Mouse (Mus musculus): ENCODE results near the gene Trim45. TPM values are rescaled to one million over a fixed set of nuclear protein-coding genes. Genes with fewer than 3 reads are reported as not detected.

Gene Trim45
- polyA plus RNA-seq, 1 experiment from 2014 or later = 7.7 TPM

DNA sequence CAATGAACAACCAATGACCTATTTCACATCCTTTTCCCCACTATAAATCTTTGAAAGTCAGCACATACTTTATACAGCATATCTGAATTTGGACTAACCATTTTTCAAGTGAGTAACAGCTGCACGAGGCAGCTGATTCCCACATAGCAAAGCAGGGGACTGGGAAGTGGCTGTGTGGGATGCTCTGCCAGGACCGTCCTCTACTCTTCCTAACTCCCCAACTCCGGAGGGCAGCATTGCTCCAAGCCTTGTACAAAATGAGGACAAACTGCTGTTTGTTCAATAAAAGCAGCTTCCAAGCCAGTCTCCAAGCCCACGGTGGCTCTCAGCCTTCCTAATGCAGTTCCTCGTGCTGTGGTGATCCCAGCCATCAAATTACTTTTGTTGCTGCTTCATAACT lies 11.4 kb upstream of the Trim45 start:
- Histone ChIP-seq H3K27me3 (no peaks in the 10 kb centered on the region), H3K9ac (no peak overlapping the region), H3K9me3 (no peaks in the 10 kb centered on the region), H3K4me1 (peaks cover 20% of the 10 kb centered on the region), H3K27ac (no peak overlapping the region), H3K4me2 (0 out of 2 replicates have a peak overlapping the region, but pooled peaks have one; percentile 1), H3K36me3 (no peaks in the 10 kb centered on the region), H3K4me3 (no peak overlapping the region)
- 51% methylated on average over 5 of the region's 5 CpGs for WGBS
- no peak for ATAC-seq (ENCODE audit: insufficient number of reproducible peaks, insufficient read depth, low FRiP score, low TSS enrichment, low read depth)

DNA sequence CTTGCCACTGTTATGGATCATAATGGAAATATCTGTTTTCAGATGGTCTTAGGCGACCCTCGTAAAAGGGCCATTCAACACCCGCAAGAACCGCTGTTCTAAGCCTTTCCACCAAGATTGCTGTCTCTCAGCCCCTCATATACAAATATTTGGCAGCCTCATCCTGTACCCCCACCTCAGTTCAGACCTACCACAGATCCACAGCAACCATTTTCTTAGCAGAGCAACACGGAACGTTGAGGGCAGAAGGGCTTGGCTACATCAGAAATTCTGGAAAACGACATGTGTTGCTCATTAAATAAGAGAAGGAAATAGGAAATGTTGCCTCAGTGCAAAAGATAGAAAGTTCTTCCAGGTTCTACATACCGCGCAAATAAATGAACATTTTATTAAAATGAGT lies 11.0 kb upstream of the Trim45 start:
- Histone ChIP-seq H3K4me2 (0 out of 2 replicates have a peak overlapping the region, but pooled peaks have one; percentile 1), H3K27me3 (no peaks in the 10 kb centered on the region), H3K4me1 (peaks cover 20% of the 10 kb centered on the region), H3K27ac (no peak overlapping the region), H3K4me3 (no peak overlapping the region), H3K36me3 (no peaks in the 10 kb centered on the region), H3K9me3 (no peaks in the 10 kb centered on the region), H3K9ac (no peak overlapping the region)
- no peak for ATAC-seq (ENCODE audit: insufficient number of reproducible peaks, insufficient read depth, low FRiP score, low TSS enrichment, low read depth)
- 62% methylated on average over 9 of the region's 9 CpGs for WGBS

GRCm38 (mm10) chr3:100911498-100912213 lies 10.3 kb upstream of the Trim45 start:
- no peaks in the 10 kb centered on the region for H3K27me3 ChIP-seq
- H3K27ac ChIP-seq = no peak overlapping the region
- no peak for ATAC-seq (ENCODE audit: insufficient number of reproducible peaks, insufficient read depth, low FRiP score, low TSS enrichment, low read depth)
- H3K4me1 ChIP-seq = peaks cover 20% of the 10 kb centered on the region
- H3K4me2 ChIP-seq = 0 out of 2 replicates have a peak overlapping the region, but pooled peaks have one; percentile 1
- H3K9me3 ChIP-seq = no peaks in the 10 kb centered on the region
- H3K4me3 ChIP-seq = no peak overlapping the region
- no peak overlapping the region for H3K9ac ChIP-seq
- 59% methylated on average over 7 of the region's 7 CpGs for WGBS
- no peaks in the 10 kb centered on the region for H3K36me3 ChIP-seq

DNA sequence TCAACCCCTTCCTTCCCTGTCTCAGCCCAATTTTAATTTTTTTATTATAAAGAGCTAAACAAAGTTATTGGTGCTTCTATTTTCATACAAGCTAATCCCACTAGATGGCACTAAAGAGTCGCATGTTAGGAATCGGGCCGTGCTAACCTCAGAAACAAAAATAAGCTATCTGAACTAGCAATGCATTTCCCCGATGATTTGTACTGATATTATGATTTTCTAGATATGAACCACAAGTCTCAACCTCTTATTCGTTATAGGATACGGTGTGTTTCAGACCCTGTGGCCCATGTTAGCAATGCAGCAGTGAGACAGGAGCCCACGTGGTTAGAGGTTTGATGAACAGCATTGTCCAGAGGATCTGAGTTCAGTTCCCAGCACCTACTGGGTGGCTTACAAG lies 5.2 kb upstream of the Trim45 start:
- H3K9ac ChIP-seq = no peak overlapping the region
- ATAC-seq (ENCODE audit: insufficient number of reproducible peaks, insufficient read depth, low FRiP score, low TSS enrichment, low read depth) = no peak
- no peak overlapping the region for H3K4me3 ChIP-seq
- peak overlapping the region; percentile 23; the same call in 1 of the 2 replicates for H3K4me2 ChIP-seq
- H3K9me3 ChIP-seq = no peaks in the 10 kb centered on the region
- H3K4me1 ChIP-seq = peaks cover 5% of the 10 kb centered on the region; the same call in 1 of the 2 replicates
- no peaks in the 10 kb centered on the region for H3K27me3 ChIP-seq
- WGBS = 16% methylated on average over 7 of the region's 7 CpGs
- no peaks in the 10 kb centered on the region for H3K36me3 ChIP-seq
- no peak overlapping the region for H3K27ac ChIP-seq

DNA sequence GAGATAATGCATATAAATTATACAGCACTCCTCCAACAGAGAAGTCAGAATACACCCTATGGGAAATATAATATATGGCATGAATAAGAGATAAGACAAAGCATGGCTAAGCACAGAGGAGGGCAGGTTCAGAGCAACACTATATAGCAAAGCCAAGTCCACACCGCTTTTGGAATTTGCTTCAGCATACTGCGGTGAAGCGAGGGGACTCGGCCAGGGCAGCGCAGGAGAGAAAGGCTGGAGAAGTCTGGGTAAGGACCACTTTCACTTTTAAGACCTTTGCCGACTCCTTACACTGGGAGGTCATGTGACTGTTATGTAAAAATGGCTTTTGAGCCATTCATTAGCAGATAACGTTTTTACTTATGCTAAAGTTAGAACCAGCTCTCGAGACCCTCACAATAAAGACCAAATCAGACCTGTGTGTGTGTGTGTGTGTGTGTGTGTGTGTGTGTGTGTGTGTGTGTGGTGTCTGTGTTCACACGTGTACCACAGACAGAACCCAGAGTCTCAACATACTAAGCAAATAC lies 1.3 kb upstream of the Trim45 start:
- H3K4me2 ChIP-seq = no peak overlapping the region; the same call in 1 of the 2 replicates
- H3K4me1 ChIP-seq = peaks cover 29% of the 10 kb centered on the region

DNA sequence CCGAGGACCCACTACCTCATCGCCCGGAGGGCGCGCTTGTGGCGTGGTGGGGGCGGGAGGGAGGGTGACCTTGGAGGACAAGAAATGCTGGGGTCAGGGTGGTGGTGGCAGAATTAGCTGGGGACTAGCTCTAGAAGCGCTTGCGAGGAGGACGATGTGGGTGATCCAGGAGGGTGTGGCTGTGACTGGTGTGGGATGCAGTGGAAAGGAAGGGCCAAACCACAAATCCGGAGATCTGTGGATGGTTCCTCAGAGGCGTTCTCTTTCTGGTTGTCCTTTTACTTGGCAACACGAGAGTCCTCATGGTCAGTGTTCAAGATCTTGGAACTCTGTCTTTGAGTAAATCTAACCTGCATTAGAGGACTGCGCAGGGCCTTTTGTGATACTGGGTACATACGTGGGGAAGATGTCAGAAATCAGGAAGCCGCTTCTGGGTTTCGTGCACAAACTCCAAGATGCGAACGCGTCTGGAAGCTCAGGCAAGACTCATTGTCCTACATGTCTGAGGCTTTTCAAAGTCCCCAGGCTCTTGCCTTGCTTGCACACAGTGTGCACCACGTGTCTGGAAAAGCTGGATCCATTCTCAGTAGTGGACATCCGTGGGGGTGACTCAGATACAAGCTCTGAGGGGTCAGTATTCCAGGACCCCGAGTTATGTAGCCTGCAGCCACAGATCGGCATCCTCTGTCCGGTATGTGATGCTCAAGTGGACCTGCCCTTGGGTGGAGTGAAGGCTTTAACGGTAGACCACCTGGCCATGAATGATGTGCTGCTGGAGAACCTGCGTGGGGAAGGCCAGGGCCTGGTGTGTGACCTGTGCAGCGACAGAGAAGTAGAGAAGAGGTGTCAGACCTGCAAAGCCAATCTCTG lies 739 bp downstream of the Trim45 start:
- Histone ChIP-seq H3K27me3 (no peaks in the 10 kb centered on the region), H3K36me3 (peaks cover 14% of the 10 kb centered on the region), H3K9ac (peak overlapping the region; percentile 79), H3K4me2 (peak overlapping the region; percentile 74), H3K4me1 (peaks cover 42% of the 10 kb centered on the region), H3K9me3 (no peaks in the 10 kb centered on the region), H3K4me3 (peak overlapping the region; percentile 60), H3K27ac (peak overlapping the region; percentile 78)
- ATAC-seq (ENCODE audit: insufficient number of reproducible peaks, insufficient read depth, low FRiP score, low TSS enrichment, low read depth) = peak; percentile 63
- 37% methylated on average over 28 of the region's 28 CpGs for WGBS

More for the DNA sequence above, 1.3 kb upstream of the Trim45 start:
- Histone ChIP-seq H3K9me3 (no peaks in the 10 kb centered on the region), H3K27me3 (no peaks in the 10 kb centered on the region), H3K27ac (no peak overlapping the region), H3K36me3 (0 out of 2 replicates have a peak, but pooled peaks cover 5% of the 10 kb centered on the region), H3K4me3 (no peak overlapping the region), H3K9ac (no peak overlapping the region)
- no peak for ATAC-seq (ENCODE audit: insufficient number of reproducible peaks, insufficient read depth, low FRiP score, low TSS enrichment, low read depth)
- 85% methylated on average over 9 of the region's 9 CpGs for WGBS

DNA sequence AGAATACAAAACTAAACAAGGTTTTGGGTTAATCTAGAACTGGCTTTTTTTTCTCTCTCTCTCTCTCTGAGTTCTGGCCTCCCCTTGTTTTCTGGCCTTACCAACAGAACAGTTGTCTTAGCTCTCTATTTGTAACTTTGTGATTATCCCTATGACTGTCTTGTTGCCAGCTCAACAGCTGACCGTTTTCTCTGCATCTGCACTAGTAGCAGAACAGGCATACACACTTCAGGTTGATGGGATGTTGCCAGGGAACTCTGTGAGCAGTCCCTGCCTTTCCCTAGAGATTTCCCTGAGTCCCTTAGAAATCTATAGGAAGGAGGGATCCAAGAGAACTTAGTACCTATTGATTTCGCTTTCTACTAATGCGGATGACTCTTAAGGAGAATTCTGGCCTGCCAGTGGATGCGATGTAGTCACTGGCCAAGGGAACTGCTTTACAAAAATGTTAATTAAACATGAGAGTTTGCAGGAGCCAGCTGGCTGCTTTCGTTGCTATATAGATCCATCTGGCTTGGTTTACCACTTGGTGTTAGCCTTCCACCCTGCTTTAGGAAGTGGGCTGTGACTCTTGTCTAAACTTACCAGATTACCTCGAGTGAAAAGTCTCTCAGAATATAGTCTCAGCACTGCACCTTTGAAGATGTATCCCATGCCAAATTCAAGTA lies 2.2 kb downstream of the Trim45 start:
- ATAC-seq (ENCODE audit: insufficient number of reproducible peaks, insufficient read depth, low FRiP score, low TSS enrichment, low read depth) = no peak
- 74% methylated on average over 6 of the region's 6 CpGs for WGBS
- H3K9me3 ChIP-seq = no peaks in the 10 kb centered on the region

DNA sequence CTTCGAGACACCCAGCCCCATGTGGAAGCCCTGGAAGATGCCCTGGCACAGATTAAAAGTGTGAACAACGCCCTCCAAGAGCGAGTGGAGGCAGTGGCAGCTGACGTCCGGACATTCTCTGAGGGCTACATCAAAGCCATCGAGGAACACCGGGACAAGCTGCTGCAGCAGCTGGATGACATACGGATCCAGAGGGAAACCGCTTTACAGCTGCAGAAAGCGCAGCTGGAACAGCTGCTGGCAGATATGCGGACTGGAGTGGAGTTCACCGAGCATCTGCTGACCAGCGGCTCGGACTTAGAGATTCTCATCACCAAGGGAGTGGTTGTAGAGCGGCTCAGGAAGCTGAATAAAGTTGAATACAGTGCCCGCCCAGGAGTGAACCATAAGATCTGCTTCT lies 3.2 kb downstream of the Trim45 start:
- Histone ChIP-seq H3K4me2 (no peak overlapping the region), H3K27me3 (no peaks in the 10 kb centered on the region), H3K27ac (no peak overlapping the region), H3K36me3 (peaks cover 38% of the 10 kb centered on the region), H3K9me3 (no peaks in the 10 kb centered on the region), H3K9ac (no peak overlapping the region), H3K4me1 (peaks cover 42% of the 10 kb centered on the region), H3K4me3 (no peak overlapping the region)
- ATAC-seq (ENCODE audit: insufficient number of reproducible peaks, insufficient read depth, low FRiP score, low TSS enrichment, low read depth) = no peak
- WGBS = 77% methylated on average over 16 of the region's 16 CpGs

More for the DNA sequence above, 2.2 kb downstream of the Trim45 start:
- H3K4me1 ChIP-seq = peaks cover 42% of the 10 kb centered on the region
- peaks cover 28% of the 10 kb centered on the region for H3K36me3 ChIP-seq
- H3K4me2 ChIP-seq = no peak overlapping the region
- no peaks in the 10 kb centered on the region for H3K27me3 ChIP-seq
- H3K27ac ChIP-seq = no peak overlapping the region
- H3K4me3 ChIP-seq = no peak overlapping the region
- H3K9ac ChIP-seq = no peak overlapping the region

DNA sequence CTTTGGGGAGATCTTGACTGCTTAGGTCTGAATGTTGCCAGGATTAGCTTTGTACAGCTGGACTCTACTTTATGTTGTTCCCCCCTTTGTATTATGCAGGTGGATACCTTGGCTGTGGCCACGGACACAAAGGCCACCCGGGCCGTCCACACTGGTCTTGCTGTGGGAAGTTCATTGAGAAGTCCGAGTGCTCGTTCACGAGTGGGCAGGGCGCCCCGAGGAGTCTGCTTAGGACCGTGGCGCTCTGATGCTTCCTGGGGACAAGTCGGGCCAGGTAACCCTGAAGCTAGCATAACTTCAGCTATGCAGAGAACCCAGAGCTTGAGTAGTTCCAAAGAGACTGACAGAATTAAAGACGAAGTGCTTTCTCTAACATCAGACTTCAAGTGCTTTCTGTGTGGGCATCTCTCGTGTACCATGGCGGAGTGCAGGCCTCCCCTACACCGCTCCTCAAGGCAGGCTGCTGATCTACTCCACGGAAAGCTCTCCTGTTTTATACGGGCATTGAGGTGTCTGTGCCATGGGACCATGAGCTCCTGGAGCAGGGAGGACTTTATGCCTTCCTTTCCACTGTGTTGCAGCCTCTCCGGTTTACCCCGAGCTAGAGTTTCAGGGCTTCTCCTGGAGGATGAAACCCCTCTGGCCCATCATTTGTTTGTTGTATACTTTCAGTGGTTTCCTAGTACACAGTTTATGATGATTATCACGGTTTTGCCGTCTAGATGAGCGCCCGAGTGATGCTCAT lies 9.5 kb downstream of the Trim45 start:
- Histone ChIP-seq H3K36me3 (peaks cover 76% of the 10 kb centered on the region), H3K27me3 (no peaks in the 10 kb centered on the region), H3K4me3 (no peak overlapping the region), H3K27ac (no peak overlapping the region), H3K9ac (no peak overlapping the region), H3K4me2 (no peak overlapping the region), H3K4me1 (peaks cover 7% of the 10 kb centered on the region), H3K9me3 (no peaks in the 10 kb centered on the region)
- ATAC-seq (ENCODE audit: insufficient number of reproducible peaks, insufficient read depth, low FRiP score, low TSS enrichment, low read depth) = no peak
- 93% methylated on average over 23 of the region's 23 CpGs for WGBS

- Histone ChIP-seq H3K4me2 (no peak overlapping the region), H3K4me3 (no peak overlapping the region), H3K36me3 (peaks cover 78% of the 10 kb centered on the region), H3K27ac (no peak overlapping the region), H3K4me1 (no peaks in the 10 kb centered on the region), H3K9ac (no peak overlapping the region), H3K9me3 (no peaks in the 10 kb centered on the region), H3K27me3 (no peaks in the 10 kb centered on the region)
- ATAC-seq (ENCODE audit: insufficient number of reproducible peaks, insufficient read depth, low FRiP score, low TSS enrichment, low read depth) = no peak
- WGBS = 80% methylated on average over 11 of the region's 11 CpGs
Observed at GRCm38 (mm10) chr3:100932077-100932944, 10.3 kb downstream of the Trim45 start.

Data from embryonic facial prominence, embryonic 13.5 days (tissue).